Mouse (Mus musculus): ENCODE results near the gene Mthfd1.
"Not testable (repeated sequence)": the region's sequence is repeated elsewhere in the genome, so short reads cannot be mapped to it uniquely, and the experiment has no call there.

Gene Mthfd1

GRCm38 (mm10) chr12:76254725-76255498 lies at the start of gene Mthfd1:
Gene Mthfd1 (plus strand): TSS chr12:76255298.
- peak; percentile 99 for DNase-seq (ENCODE audit: low read depth, low spot score)

- no peak for DNase-seq (ENCODE audit: low read depth, low spot score)
These were observed 45.6 kb upstream of the Mthfd1 start for GRCm38 (mm10) chr12:76209429-76209974.

DNA sequence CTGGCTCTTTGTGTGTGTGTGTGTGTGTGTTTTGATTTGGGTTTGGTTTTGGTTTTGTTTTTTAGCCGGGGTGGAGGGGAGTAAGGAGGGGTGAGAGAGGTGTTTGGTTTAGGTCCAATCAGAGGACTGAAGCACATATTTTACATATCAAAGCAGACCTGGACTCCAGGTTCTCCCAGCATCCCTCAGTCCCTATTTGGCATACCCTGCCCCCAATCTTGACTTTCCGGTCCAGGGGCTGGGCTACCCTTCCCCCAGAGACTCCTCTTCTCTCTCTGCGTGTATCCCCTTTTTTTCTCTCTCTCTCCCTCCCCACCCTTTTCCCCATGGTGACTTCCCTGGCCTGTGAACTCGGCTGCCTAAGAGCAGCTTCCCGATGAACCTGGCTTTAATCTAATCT lies 40.0 kb upstream of the Mthfd1 start:
- no peak for DNase-seq (ENCODE audit: low read depth, low spot score)

- no peak for DNase-seq (ENCODE audit: low read depth, low spot score)
These were observed 38.4 kb upstream of the Mthfd1 start for GRCm38 (mm10) chr12:76216716-76217115.

DNA sequence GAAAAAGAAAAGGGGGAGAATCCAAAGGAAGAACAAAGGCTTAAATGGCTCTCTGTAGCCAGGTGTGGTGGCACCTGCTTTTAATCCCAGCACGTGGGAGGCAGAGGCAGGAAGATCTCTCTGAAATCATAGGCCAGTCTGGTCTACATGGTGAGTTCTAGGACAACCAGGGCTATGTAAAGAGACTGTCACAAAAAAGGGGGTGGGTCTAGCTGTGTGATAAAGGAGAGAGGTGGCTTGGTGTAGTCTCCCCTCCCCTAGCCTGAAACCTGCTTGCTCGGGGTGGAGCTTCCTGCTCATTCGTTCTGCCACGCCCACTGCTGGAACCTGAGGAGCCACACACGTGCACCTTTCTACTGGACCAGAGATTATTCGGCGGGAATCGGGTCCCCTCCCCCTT lies 33.0 kb upstream of the Mthfd1 start:
- not testable (repeated sequence) for DNase-seq (ENCODE audit: low read depth, low spot score)

- no peak for DNase-seq (ENCODE audit: low read depth, low spot score)
These were observed 24.5 kb upstream of the Mthfd1 start for GRCm38 (mm10) chr12:76230644-76231043.

DNA sequence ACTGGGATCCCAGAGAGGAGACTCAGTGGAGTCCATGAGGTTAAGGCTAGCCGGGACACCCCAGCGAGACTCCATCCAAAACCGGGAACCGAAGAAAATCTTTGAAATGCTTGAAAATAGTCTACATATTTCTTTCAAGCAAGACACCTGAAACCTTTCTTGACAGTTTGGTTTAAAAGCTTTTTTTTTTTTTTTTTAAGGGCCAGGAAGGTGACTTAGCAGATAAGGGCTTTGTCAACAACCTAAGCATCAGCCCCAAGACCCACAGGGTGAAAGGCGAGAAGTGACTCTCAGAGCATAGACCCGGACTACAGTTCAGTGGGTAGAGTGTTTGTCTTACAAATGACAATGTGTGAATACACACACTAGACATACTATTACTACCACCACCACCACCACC lies 19.8 kb upstream of the Mthfd1 start:
- DNase-seq (ENCODE audit: low read depth, low spot score): no peak

- DNase-seq (ENCODE audit: low read depth, low spot score): no peak
These were observed 15.8 kb upstream of the Mthfd1 start for GRCm38 (mm10) chr12:76239145-76239838.

DNA sequence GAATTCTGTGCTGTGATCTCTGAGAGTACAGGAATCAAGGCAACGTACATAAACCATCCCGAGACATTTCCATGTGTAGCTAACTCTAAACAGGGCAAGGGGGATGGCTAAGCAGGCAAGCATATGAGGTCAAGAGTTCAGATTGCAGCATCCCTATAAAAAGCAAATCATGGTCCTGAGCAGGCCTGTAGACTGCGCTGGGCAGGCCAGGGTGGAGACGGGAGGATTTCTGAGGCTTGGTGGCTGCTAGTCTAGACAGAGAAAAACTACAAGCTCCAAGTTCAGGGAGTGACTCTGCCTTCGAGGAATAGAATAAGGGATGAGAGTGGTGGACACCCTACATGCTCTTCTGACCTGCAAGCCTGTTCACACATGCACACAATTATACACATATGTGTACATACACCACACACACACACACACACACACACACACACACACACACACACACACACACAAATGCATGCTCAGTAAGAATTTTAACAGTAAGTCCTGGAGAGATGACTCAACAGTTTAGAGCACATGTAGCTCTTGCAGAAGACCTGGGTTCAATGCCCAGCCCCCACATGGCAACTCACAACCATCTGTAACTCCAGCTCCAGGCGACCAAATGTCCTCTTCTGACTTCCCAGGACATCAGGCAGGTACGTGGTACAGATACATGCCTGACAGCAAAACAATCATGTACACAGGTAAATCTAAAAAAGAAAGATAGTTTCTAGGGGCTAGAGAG lies 15.1 kb upstream of the Mthfd1 start:
- no peak for DNase-seq (ENCODE audit: low read depth, low spot score)

GRCm38 (mm10) chr12:76240670-76241069 lies 14.4 kb upstream of the Mthfd1 start:
- DNase-seq (ENCODE audit: low read depth, low spot score): no peak

- no peak for DNase-seq (ENCODE audit: low read depth, low spot score)
These were observed 14.0 kb upstream of the Mthfd1 start for GRCm38 (mm10) chr12:76241084-76241483.

DNA sequence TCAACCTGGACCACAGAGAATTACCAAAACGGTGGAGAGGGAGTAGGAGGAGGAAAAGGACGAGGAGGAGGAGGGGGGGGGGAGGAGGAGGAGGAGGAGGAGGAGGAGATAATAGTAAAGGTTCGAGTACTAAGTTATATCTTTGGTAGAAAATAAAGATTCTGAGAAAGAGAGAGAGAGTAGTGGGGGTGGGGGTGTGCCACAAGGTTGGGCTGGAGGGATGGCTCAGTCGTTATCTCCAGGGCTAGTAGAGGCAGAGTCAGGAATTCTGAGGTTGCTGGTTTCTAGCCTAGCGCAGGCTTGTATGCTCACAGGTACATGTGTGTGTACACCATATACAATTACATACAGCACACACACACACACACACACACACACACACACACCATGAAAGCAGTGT lies 13.3 kb upstream of the Mthfd1 start:
- no peak for DNase-seq (ENCODE audit: low read depth, low spot score)

DNA sequence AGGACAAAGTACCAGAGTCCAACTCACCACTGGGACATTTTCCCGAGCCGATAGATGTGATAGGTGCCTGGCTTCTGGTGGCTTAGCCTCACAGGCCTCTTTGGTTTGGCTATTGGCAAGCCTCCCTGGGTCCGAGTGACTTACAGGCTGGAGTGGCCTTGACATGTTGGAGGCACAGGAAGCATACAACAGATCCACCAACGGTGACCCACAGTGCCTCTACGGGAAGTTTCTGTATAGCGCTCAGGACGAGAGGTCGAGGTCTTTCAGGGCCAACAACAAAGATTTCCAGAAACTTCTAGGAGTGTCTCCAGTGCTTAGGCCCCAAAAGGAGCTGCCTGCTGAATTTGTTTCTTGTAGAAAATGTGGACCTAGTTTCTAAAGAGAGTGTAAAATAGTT lies 10.1 kb upstream of the Mthfd1 start:
- no peak for DNase-seq (ENCODE audit: low read depth, low spot score)

GRCm38 (mm10) chr12:76246646-76247045 lies 8.5 kb upstream of the Mthfd1 start, which contains the start of gene Tex21:
Gene Tex21 (minus strand): TSS chr12:76246746.
- no peak for DNase-seq (ENCODE audit: low read depth, low spot score)

GRCm38 (mm10) chr12:76253090-76253489 lies 2.0 kb upstream of the Mthfd1 start:
- DNase-seq (ENCODE audit: low read depth, low spot score): no peak

- DNase-seq (ENCODE audit: low read depth, low spot score): no peak
These were observed 1.5 kb upstream of the Mthfd1 start for GRCm38 (mm10) chr12:76253591-76253990.

DNA sequence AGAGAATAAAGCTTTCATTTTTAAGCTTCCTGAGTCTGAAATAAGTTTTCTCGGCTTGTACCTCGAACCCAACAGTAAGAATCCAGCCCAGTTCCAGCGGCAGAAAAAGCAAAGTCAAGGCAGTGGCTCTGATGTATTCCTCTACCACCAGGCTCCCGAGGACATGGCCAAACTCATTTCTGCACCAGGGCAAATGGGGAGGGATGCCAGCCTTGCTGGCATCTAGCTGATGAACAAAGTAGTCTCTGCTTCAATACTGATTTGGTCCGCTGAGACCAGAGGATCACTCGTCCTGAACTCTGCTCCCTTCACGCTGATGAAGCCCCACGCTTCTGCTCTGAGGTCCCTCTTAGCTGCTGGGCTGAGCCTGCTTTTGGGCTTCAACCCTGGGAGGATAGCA lies 1.1 kb upstream of the Mthfd1 start:
- no peak for DNase-seq (ENCODE audit: low read depth, low spot score)

DNA sequence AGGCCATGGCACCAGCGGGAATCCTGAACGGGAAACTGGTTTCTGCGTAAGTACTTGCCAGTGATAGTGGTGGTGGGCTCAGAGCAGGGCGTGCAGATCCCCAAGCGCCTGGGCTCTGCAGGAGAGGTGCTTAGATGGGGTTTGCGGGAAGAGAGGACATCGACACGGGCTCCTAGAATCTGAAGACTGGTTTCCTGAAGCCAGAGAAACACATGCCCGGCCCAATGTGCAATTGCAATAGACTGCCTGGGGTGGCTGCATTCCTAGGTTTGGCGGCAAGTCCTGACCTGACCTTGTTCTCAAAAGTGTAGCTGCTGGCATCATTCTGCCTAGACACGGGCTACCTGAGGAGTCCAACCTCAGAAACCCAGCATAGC lies 389 bp downstream of the Mthfd1 start:
- no peak for DNase-seq (ENCODE audit: low read depth, low spot score)

DNA sequence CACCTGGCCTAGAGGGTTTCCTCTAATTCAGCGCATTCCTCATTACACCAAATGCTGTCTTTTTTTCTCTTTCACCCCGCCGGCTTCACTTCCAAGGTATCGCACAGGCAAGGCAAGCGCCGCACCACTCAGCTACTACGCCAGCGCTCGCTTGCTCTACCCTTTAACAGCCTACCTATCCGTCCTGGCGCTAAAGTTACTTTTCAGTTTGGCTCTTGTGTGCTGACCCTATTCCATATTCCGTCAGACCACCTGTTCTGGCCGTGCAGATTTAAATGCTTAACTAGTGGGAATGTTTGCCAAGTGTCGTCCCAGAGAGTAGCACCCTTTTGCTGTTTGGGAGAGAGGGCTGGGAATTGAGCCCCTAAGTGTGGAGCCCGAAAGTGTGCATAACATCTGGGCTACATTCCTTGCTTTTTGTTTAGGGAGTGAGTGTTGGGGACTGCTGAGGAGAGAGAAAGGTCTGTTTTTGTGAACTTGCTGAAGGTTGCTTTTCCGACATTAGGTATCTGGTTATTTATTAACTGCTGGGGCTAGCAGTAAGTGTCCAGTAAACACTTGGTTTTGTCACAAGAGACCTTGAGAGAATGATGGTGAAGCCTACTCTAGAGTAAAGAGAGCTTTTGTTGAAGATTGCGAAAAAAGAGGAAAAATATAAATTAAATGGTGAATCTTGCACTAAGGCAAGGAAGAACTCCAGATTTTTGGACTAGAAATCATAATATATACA lies 1.2 kb downstream of the Mthfd1 start:
- DNase-seq (ENCODE audit: low read depth, low spot score): peak; percentile 16

- DNase-seq (ENCODE audit: low read depth, low spot score): no peak
These were observed 5.6 kb downstream of the Mthfd1 start for GRCm38 (mm10) chr12:76260673-76261072.

- no peak for DNase-seq (ENCODE audit: low read depth, low spot score)
These were observed 6.5 kb downstream of the Mthfd1 start for GRCm38 (mm10) chr12:76261556-76261955.

- DNase-seq (ENCODE audit: low read depth, low spot score): no peak
These were observed 7.8 kb downstream of the Mthfd1 start for GRCm38 (mm10) chr12:76262918-76263317.

All from brain, adult 2 months (tissue).